Mouse (Mus musculus): ENCODE results near the gene Scn4a.
"Not testable (repeated sequence)": the region's sequence is repeated elsewhere in the genome, so short reads cannot be mapped to it uniquely, and the experiment has no call there.

The Scn4a gene

GRCm38 (mm10) chr11:106353188-106353587, at the start of gene Scn4a:
Gene Scn4a (minus strand): TSS chr11:106353288.
- no peak for DNase-seq

GRCm38 (mm10) chr11:106398481-106398880, 45.4 kb upstream of the Scn4a start:
- DNase-seq = peak; percentile 73

DNA sequence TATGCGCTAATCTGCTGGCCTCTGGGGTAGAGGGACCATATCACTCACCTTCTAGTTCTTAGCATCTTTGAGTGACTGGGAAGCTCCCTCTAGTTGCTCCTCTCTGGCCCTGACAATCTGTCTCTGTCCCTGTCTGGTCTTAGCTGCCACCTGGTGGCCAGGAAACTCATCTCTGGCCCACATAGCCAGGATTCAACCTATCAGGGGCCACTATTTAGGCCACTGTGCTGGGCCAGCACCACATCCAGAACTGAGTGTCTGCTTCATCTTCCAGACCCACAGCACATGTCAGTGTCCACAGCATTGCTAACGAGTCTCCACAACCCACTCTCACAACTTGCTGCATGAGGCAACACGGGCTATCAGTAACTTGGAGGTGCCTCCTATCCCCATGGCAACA, 44.6 kb upstream of the Scn4a start:
- peak; percentile 89 for DNase-seq

GRCm38 (mm10) chr11:106394055-106394454, 41.0 kb upstream of the Scn4a start:
- not testable (repeated sequence) for DNase-seq

DNA sequence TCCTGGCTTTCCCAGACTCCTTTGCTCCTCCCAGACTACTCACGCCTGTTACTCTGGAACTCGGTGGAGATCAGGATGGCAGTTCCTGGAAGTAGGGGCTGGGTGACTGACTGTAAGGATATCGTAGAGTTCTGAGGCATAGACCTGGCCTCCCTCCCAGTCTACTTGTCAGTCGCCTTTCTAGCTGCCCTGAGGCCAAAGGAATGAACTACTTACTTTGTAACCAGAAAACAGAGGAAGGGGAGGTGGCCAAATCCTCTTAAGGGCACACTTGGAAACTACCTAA, 40.2 kb upstream of the Scn4a start:
- DNase-seq = peak; percentile 87

DNA sequence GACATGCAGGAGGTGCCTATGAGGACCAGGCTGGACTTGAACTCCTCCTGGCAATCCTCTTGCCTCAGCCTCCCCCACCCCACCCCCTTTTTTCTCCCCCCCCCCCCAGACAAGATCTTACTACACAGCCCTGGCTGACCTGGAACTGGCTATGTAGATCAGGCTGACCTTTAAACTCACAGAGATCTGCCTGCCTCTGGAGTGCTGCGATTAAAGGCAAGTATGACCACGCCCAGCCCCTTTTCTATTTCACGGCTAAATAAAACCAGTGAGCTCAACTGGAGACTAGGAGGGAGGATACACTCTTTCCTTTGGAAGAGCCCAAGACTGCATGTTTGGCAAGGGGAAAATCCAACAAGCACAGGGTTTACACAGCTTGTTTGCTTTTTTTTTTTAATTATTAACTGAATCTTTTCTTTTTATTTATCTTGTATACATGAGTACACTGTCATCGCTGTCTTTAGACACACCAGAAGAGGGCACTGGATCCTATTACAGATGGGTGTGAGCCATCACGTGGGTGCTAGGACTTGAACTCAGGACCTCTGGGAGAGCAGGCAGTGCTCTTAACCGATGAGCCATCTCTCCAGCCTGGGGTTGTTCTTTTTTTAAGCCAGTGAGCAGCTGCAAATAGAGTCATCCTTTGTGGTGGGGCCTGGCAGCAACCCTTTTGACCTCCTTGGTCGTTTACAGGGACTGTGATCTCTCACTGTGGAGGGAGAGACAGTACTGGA, 39.7 kb upstream of the Scn4a start:
- no peak for DNase-seq

GRCm38 (mm10) chr11:106391546-106392188, 38.6 kb upstream of the Scn4a start:
- DNase-seq = peak; percentile 95

- peak; percentile 94 for DNase-seq
These were observed 37.7 kb upstream of the Scn4a start for GRCm38 (mm10) chr11:106390757-106391156.

GRCm38 (mm10) chr11:106389611-106390010, 36.5 kb upstream of the Scn4a start:
- peak; percentile 91 for DNase-seq

GRCm38 (mm10) chr11:106387791-106388216, 34.7 kb upstream of the Scn4a start, which contains the start of gene Icam2:
Gene Icam2 (minus strand): TSS chr11:106388075.
- peak; percentile 95 for DNase-seq

GRCm38 (mm10) chr11:106387020-106387419, 33.9 kb upstream of the Scn4a start:
- no peak for DNase-seq

DNA sequence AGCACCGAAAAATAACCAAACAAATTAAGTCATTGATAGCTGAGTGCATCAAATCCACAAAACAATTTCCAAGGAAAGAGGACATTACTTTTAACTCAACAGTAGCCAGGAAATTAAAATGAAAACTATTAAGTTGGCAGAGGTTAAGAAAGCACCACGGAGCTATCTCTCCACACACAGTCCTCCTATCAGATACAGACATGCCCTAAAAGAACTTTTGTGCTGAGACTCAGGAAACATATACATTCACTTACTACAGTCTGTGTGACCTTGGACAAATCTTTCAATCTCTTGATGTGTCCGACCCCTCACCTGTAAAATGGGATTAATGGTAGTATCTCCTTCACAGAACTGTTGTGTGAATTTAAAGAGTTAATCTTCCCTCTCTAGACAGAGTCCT, 33.3 kb upstream of the Scn4a start:
- DNase-seq = no peak

- DNase-seq = peak; percentile 96
These were observed 30.1 kb upstream of the Scn4a start for GRCm38 (mm10) chr11:106383051-106383790.

DNA sequence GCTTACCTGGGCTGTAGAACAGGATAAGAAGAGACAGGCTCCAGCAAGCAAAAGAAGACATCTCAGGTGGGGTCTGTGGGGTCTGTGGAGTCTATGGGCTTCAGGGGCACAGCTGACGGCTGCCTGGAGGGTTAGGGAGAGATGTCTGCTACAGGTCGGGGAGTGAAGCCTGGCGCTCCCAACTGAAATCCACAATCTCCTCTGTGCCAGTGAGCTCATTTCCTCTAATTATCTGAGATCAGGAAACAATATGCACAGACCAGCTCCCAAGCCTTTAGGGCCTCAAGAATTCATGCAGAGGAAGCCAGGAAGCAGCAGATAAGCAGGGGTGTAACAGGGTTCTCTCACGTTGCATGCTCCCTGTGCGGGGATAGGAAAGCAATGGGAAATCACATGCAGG, 29.3 kb upstream of the Scn4a start:
- DNase-seq = peak; percentile 99

DNA sequence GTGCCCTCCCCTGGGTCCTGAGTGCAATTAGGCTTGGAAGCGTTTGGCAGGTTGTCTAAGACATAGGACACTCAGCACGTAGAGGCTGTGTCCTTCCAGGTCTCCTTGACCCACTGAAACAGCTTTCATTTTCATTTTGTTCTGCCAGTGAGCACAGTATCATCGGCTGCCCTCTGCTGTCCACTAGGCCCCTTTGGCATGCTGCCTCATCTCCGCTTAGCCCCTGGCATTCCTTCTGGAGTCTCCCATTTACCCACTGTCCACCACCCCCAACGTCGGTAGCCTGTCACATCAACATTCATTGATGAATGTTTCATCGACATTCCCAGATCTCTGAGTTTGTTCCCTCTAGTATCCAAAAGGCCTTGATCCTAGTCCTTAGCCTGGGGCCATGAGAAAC, 28.8 kb upstream of the Scn4a start:
- DNase-seq = peak; percentile 96

DNA sequence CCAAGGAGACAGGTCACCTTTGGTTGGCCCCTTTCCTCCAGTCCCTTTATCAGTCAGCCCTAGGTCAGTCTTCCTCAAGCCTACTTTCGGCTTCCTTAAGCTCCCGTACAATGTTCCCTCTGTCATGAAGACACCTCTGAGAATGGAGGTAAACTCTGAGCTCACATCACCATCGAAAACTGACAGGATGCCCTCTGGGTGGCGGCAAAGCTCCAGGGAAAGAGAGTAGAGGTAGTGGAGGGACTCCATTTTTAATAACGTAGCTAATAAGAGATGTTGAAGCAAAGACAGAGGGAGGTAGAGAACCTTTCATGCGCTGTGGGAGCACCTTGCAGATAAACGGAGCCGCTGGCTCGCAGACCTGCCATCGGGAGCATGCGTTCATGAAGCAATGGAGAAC, 27.9 kb upstream of the Scn4a start:
- DNase-seq = peak; percentile 90

- no peak for DNase-seq
These were observed 21.9 kb upstream of the Scn4a start for GRCm38 (mm10) chr11:106374979-106375378.

GRCm38 (mm10) chr11:106374559-106374958, 21.5 kb upstream of the Scn4a start:
- DNase-seq = no peak

- no peak for DNase-seq
These were observed 20.9 kb upstream of the Scn4a start for GRCm38 (mm10) chr11:106373998-106374397.

- peak; percentile 96 for DNase-seq
These were observed 13.2 kb upstream of the Scn4a start for GRCm38 (mm10) chr11:106366316-106366715.

DNA sequence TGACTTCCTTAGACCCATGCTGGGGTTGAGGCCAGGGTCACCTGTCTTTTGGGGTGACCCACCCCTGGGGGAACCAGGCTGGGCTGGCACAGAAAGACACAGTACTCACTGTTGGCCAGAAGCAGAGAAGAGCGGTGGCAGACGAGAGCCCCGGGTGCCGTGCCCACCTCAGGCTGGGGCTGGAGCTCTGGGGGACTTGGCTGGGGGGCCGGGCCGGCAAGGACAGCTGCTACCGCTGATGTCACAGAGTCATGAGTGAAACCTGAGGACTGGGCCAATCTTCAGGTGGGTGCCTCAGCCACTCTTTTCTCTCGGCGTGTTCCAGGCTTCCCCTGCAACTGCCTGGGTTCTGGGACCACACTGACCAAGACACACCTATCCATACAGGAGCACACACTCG, 12.3 kb upstream of the Scn4a start, which contains the start of gene Prr29:
Prr29 (plus strand) TSS at position 107 of the 400 bp plus-strand sequence.
- no peak for DNase-seq

DNA sequence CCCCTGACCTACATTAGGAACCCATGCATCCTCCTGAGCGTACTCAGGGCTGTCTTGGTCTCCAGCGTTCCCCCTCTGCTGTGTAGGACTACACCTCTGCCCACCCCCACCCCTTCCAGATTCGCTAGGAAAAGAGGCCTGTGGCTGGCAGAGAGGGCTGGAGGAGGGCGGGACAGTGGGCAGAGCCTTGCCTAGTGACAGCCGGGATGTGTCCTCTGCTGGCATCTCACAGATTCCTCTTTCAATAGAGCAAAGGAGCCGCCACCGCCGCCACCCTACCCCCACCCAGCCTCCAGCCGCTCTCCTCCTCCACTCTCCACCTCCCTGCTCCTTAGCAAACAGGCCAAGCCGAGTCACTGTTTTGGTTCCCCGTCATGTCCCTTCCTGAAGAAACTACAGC, 11.6 kb upstream of the Scn4a start:
- peak; percentile 95 for DNase-seq

DNA sequence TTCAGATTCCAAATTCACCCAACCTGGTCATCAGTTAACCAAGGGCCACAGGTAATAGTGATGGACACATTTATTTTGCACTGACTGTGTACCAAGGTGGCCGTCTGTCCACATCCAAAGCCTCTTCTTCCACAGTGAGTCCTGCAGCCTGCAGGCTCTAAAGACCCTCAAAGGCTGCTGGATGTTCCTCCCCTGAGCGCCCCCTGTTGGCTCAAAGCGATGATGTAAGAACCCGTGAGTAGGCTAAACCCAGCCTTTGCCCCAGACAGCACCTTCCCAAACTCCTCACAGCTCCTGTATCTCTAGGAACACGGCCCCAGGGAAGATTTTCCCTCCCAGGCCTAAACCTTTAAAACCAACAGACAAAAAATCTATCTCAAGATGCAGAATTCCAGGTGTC, 6.3 kb upstream of the Scn4a start:
- DNase-seq = no peak
